Mouse (Mus musculus): ENCODE results near the gene Ankrd33.
A peak's percentile ranks its signal among the peaks of the same experiment; 100 is the strongest.
"Not testable (repeated sequence)": the region's sequence is repeated elsewhere in the genome, so short reads cannot be mapped to it uniquely, and the experiment has no call there.

Gene Ankrd33

GRCm38 (mm10) chr15:101086451-101086850 lies 29.1 kb upstream of the Ankrd33 start:
- no peak for DNase-seq (ENCODE audit: low spot score in 2 of 2)

DNA sequence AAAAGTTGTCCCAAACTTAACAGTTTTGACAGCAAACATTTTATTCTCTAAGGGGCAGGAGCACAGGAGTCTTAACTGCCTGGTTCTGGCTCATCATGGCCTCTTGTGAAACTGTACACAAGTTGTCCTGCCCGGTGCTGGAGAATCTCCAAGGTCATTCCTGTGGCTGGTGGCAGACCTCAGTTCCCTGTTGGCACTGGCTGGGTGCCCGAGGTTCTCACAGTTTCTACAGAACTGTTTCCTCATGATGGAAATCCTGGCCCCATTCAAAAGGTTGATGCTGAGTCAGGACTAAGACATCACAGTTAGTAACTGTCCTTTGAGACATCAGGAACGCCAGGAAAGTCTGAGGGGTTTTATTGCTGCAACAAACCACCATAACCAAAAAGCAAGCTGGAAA lies 28.6 kb upstream of the Ankrd33 start:
- no peak for DNase-seq (ENCODE audit: low spot score in 2 of 2)

- no peak for DNase-seq (ENCODE audit: low spot score in 2 of 2)
Observed at GRCm38 (mm10) chr15:101088291-101088690, 27.3 kb upstream of the Ankrd33 start.

- no peak for DNase-seq (ENCODE audit: low spot score in 2 of 2)
Observed at GRCm38 (mm10) chr15:101091551-101091950, 24.0 kb upstream of the Ankrd33 start.

DNA sequence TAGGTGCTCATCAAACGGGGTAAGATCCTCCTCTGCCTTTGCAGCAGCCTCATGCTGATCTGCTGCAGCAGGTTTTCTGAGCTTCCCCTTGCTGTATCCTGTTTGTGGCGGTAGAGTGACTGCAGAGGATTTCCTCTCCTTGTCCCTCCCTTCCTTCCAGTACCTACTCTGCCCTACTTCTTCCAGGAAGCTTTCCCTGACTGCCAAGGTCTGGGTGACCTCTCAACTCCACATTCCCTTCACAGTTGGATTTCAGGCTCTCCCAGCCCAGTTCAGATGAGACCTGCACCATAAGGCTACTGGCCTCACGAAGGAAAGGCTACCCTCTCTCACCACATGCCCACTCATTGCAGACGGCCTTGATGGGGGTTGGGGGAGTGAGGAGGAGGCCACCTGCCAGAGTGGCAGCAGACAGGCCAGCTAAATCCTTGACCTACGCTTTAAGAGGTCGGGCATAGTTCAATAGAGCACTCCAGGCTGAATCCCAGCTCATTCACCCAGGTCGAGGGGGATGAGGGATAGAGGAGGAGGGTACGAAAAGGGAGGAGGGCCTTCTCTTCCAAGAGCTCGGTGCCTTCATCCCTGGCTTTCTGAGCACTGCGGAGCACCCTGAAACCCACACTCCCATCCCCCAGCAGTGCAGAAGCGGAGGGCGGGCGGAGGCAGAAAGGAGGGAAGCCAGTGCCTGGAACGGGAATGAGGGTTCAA lies 23.3 kb upstream of the Ankrd33 start:
- no peak for DNase-seq (ENCODE audit: low spot score in 2 of 2)

- no peak for DNase-seq (ENCODE audit: low spot score in 2 of 2)
Observed at GRCm38 (mm10) chr15:101092829-101093648, 22.5 kb upstream of the Ankrd33 start.

DNA sequence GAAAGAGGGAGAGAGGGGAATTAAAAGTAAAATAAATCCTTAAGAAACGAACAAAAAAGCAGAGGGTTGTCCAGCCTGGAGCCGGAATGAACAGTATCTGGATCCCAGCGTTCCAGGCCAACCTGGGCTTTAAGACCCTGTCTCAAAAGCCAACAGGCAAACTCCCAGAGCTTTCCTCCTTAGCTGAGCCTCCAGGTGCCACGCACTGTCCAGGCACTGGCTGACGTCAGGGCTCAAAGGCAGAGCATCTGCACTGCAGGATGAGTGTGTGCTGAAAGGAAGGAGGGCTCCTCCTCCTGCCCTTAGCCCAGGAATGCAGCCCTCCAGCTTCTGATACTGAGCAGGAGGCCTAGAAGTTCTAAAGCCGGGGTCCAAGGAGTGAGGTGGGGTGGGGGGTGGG lies 21.6 kb upstream of the Ankrd33 start:
- no peak for DNase-seq (ENCODE audit: low spot score in 2 of 2)

- DNase-seq (ENCODE audit: low spot score in 2 of 2), result no peak
Observed at GRCm38 (mm10) chr15:101094979-101095378, 20.6 kb upstream of the Ankrd33 start.

- DNase-seq (ENCODE audit: low spot score in 2 of 2), result no peak
Observed at GRCm38 (mm10) chr15:101095392-101095791, 20.2 kb upstream of the Ankrd33 start.

GRCm38 (mm10) chr15:101097985-101098651 lies 17.4 kb upstream of the Ankrd33 start:
- no peak for DNase-seq (ENCODE audit: low spot score in 2 of 2)

DNA sequence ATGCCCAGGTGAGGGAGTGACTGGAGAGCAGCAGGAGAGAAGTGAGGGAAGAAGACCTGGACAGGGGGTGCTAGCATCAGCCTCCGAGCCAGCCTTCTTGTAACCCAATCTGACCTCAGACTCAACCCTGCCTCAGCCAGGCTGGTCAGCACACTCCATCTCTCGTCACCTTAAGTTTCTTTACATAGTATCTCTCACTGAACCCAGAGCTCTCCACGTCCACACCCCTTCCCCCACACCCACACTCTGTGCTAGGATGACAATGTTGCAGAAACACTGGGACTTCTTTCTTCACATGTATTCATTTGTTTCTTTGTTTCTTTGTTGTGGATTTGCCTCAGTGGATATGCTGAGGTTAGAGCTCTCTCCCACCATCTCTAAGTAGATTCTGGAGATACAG lies 14.6 kb upstream of the Ankrd33 start:
- DNase-seq (ENCODE audit: low spot score in 2 of 2), result no peak

- DNase-seq (ENCODE audit: low spot score in 2 of 2), result no peak
Observed at GRCm38 (mm10) chr15:101103605-101104304, 11.8 kb upstream of the Ankrd33 start.

DNA sequence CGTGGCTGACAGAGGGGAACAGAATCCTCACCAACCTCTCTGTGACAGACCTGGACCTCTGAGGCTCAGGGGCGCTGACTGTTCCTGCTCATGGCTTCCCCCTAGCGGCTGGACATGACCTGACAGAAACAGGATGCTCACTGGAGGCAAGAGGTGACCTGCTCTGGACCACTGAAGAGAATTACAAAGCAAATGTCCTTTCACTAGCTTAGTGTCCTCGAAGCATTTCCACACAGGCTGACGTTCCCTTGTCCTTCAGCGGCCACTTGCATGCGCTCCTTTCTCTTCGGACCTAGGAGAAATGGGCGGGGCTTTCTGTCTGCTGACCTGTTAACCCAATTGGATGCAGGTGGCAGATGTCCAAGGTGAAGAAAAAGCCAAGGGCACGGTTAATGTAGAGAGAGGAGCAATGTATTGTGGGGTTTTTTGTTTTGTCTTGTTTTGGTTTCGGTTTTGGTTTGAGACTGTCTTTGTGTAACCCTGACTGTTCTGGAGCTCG lies 10.0 kb upstream of the Ankrd33 start:
- DNase-seq (ENCODE audit: low spot score in 2 of 2), result peak; percentile 62 to 76

DNA sequence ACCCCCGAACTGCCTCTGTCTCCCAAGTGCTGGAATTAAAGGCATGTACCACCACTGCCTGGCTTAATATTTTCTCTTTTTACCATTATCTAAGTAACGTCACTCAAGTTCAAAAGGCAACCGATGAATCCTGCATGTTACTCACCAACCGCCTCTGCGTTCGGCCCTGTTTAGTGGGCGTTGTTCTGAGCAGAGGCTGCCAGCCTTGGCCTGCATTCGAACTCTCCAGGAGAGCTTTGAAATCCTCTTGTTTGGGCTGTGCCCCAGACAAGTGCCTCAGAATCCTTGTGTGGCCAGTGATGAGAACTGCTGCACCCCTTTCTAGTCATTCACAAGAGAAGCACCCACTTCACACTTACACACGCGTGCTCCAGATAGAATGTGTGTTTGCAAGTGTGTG lies 9.5 kb upstream of the Ankrd33 start:
- DNase-seq (ENCODE audit: low spot score in 2 of 2), result no peak

DNA sequence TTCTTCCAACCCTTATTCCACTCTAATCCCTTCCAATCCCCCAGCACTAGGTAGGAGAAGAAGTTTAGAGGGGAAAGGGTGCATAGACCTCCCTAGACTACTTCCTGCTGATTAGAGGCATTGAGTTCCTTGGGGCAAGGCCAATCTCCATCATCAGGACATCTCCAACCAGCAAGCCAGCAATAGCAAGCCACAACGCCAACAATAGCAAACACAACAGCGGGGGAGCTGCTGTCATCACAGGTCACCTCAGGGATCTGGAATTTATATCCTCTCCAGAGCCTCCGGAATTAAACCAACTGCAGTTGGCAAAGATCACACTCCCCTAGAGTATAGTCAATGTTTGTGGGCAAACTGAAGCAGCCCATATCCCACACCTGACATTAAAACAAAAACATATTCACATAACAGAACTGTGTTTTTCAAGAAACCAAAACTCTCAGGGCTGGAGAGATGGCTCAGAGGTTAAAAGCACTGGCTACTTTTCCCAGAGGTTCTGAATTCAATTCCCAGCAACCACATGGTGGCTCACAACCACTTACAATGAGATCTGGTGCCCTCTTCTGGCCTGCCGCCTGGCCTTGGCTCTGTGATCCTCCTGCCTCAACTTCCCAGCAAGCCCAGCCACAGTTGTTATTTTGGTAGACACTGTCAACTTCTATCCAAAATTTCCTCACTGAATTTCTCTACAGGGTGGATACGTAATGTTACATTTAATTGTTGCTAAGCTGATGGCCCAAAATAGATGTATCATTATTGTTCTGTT lies 7.5 kb upstream of the Ankrd33 start:
- no peak for DNase-seq (ENCODE audit: low spot score in 2 of 2)

- DNase-seq (ENCODE audit: low spot score in 2 of 2), result peak in 1 of 2 experiments; percentile 70
Observed at GRCm38 (mm10) chr15:101113176-101113575, 2.4 kb upstream of the Ankrd33 start.

GRCm38 (mm10) chr15:101113778-101114177 lies 1.8 kb upstream of the Ankrd33 start:
- not testable (repeated sequence) for DNase-seq (ENCODE audit: low spot score in 2 of 2)

GRCm38 (mm10) chr15:101118399-101119125 lies 3.0 kb downstream of the Ankrd33 start:
- no peak for DNase-seq (ENCODE audit: low spot score in 2 of 2)

GRCm38 (mm10) chr15:101121411-101122289 lies 6.1 kb downstream of the Ankrd33 start:
- no peak for DNase-seq (ENCODE audit: low spot score in 2 of 2)

DNA sequence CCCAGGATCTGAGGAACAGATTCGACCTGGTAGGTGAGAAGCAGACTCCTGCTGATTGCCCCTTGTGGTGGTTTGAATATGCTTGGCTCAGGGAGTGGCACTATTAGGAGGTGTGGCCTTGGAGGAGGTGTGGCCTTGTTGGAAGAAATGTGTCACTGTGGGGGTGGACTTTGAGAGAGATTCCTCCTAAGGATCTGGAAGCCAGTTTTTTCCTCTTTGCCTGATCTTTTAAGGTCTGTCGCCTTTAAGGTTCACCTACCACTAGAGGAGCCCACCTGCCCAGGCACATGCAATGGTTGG lies 6.7 kb downstream of the Ankrd33 start:
- DNase-seq (ENCODE audit: low spot score in 2 of 2), result no peak
